Mouse (Mus musculus) forebrain, embryonic 15.5 days (tissue): ENCODE data around the gene Tbc1d20. TPM values are rescaled to one million over a fixed set of nuclear protein-coding genes. Genes with fewer than 3 reads are reported as not detected.

Experiments used
- ATAC-seq: fragments of 200-750 bp; cut with Nextera tagmentation; replicated peaks from 2 replicates; pipeline ENCODE4 v1.8.0; 2017; ENCODE audit warnings: mild to moderate bottlenecking, moderate TSS enrichment, moderate library complexity
- H3K27ac ChIP-seq: fragments of 300-500 bp; sonication (generic); replicated peaks from 2 replicates; pipeline ENCODE4 v1.5.1; 2015; ENCODE audit warnings: mild to moderate bottlenecking, inconsistent platforms
- H3K27me3 ChIP-seq: fragments of 300-500 bp; sonication (generic); 2 replicates; pipeline ENCODE4 v1.6.1; 2015; ENCODE audit warnings: inconsistent platforms
- H3K36me3 ChIP-seq: fragments of 300-500 bp; sonication (generic); 2 replicates; pipeline ENCODE4 v1.6.1; 2015; ENCODE audit warnings: mild to moderate bottlenecking, inconsistent platforms
- H3K4me1 ChIP-seq: fragments of 300-500 bp; sonication (generic); 2 replicates; pipeline ENCODE4 v1.6.1; 2015; ENCODE audit warnings: inconsistent platforms
- H3K4me2 ChIP-seq: fragments of 300-500 bp; sonication (generic); replicated peaks from 2 replicates; pipeline ENCODE4 v1.6.1; 2015; ENCODE audit warnings: mild to moderate bottlenecking, inconsistent platforms
- H3K4me3 ChIP-seq: fragments of 300-500 bp; sonication (generic); 2 replicates; pipeline ENCODE4 v1.5.1; 2015; ENCODE audit warnings: mild to moderate bottlenecking, inconsistent platforms
- H3K9ac ChIP-seq: fragments of 300-500 bp; sonication (generic); replicated peaks from 2 replicates; pipeline ENCODE4 v1.6.1; 2015; ENCODE audit warnings: mild to moderate bottlenecking, inconsistent platforms
- H3K9me3 ChIP-seq: fragments of 300-500 bp; sonication (generic); 2 replicates; pipeline ENCODE4 v1.6.1; 2016; ENCODE audit warnings: inconsistent platforms
- WGBS: fragments of 180-500 bp; shearing (Covaris S2); methylation state at CpG from one replicate; pipeline ENCODE4 v1.1.7; 2015; ENCODE audit warnings: mixed read lengths; 5-methylcytosine and 5-hydroxymethylcytosine counted together
- polyA plus RNA-seq: library from polyadenylated mRNA; unstranded; fragments of >200 nt; fragmentation: Nextera tagmentation; extraction: Ambion mirVana; gene quantifications from 2 replicates; pipeline ENCODE4 v1.2.1, GENCODE M21; 2015

Tbc1d20 gene
- polyA plus RNA-seq, 1 experiment from 2014 or later: 37.9 TPM

DNA sequence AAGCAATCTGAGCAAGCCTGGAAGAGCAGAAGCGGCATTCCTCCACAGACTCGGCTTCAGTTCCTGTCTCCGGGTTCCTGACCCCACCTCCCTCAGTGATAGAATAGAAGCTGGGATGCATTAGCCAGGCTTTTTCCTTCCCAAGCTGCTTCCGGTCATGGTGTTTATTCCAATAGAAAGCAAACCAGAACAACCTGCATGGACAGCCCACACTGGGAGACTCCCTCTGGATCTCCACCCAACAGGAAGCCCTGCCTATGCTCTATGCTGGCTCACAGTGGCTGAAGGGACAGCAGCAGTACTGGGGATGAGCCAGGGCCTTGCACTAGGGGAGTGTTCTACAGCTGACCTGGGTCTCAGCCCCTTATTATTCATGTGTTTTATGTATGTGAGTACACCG lies 34.4 kb downstream of the Tbc1d20 start:
- WGBS: 88% methylated on average over 5 of the region's 5 CpGs
- H3K9me3 ChIP-seq: no peaks in the 10 kb centered on the region
- peaks cover 20% of the 10 kb centered on the region for H3K4me1 ChIP-seq
- H3K27ac ChIP-seq: no peak overlapping the region
- H3K36me3 ChIP-seq: peaks cover 54% of the 10 kb centered on the region
- H3K4me2 ChIP-seq: no peak overlapping the region
- no peak overlapping the region for H3K4me3 ChIP-seq
- no peaks in the 10 kb centered on the region for H3K27me3 ChIP-seq
- H3K9ac ChIP-seq: no peak overlapping the region
- no peak for ATAC-seq

GRCm38 (mm10) chr2:152330858-152331423 lies 37.3 kb downstream of the Tbc1d20 start:
- Histone ChIP-seq H3K27ac (no peak overlapping the region), H3K4me3 (peak overlapping the region; percentile 79), H3K36me3 (peaks cover 25% of the 10 kb centered on the region), H3K4me2 (peak overlapping the region; percentile 71), H3K9ac (no peak overlapping the region; the same call in 1 of the 2 replicates), H3K9me3 (no peaks in the 10 kb centered on the region), H3K4me1 (peaks cover 20% of the 10 kb centered on the region), H3K27me3 (no peaks in the 10 kb centered on the region)
- no peak for ATAC-seq
- 70% methylated on average over 7 of the region's 7 CpGs for WGBS

- H3K27ac ChIP-seq: peak within 1 kb of the TSS; percentile 84
- H3K4me1 ChIP-seq: peaks cover 20% of the 10 kb centered on the region
- under 1% methylated on average over 54 of the region's 54 CpGs for WGBS
- H3K9me3 ChIP-seq: no peaks in the 10 kb centered on the region
- peak within 1 kb of the TSS; percentile 94 for H3K9ac ChIP-seq
- ATAC-seq: peak; percentile 94
- peak within 1 kb of the TSS; percentile 71 for H3K4me2 ChIP-seq
- H3K27me3 ChIP-seq: no peaks in the 10 kb centered on the region
- H3K36me3 ChIP-seq: peaks cover 12% of the 10 kb centered on the region
- peak within 1 kb of the TSS; percentile 79 for H3K4me3 ChIP-seq
Measured at GRCm38 (mm10) chr2:152332101-152332825, 38.6 kb downstream of the Tbc1d20 start, which contains the start of gene Rbck1. Gene Rbck1 (minus strand): TSS chr2:152332653.

GRCm38 (mm10) chr2:152333345-152334006 lies 39.8 kb downstream of the Tbc1d20 start:
- H3K9me3 ChIP-seq: no peaks in the 10 kb centered on the region
- H3K36me3 ChIP-seq: peaks cover 8% of the 10 kb centered on the region; the same call in 1 of the 2 replicates
- H3K4me3 ChIP-seq: no peak overlapping the region
- H3K27me3 ChIP-seq: no peaks in the 10 kb centered on the region
- no peak overlapping the region for H3K27ac ChIP-seq
- H3K4me1 ChIP-seq: peaks cover 20% of the 10 kb centered on the region
- no peak overlapping the region for H3K9ac ChIP-seq
- H3K4me2 ChIP-seq: no peak overlapping the region
- no peak for ATAC-seq
- WGBS: 78% methylated on average over 4 of the region's 4 CpGs

DNA sequence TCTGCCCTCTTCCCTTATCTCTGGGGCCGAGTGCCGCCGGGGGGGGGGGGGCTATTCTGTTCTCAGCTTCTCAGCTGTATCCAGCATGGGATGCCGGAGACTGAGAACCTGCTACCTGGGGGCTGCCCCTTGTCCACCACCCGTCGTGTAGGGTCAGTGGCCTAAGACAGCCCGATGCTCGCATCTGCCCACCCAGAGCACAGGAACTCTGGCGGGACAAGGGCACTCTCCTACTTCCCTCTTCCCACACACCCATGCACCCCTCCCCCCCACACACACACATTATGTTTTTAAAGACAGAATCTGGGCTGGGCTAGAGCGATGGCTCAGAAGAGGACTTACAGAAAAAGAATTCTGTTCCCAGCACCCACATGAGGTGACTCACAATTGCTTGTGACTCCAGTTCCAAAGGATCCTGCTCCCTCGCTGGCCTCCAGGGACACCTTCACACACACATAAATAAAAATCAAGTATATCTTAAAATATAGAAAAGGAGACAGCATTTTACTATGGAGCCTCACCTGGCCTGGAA lies 41.7 kb downstream of the Tbc1d20 start:
- Histone ChIP-seq H3K4me2 (no peak overlapping the region), H3K27ac (no peak overlapping the region), H3K36me3 (no peaks in the 10 kb centered on the region), H3K9ac (no peak overlapping the region), H3K4me1 (peaks cover 14% of the 10 kb centered on the region), H3K27me3 (no peaks in the 10 kb centered on the region), H3K4me3 (no peak overlapping the region), H3K9me3 (no peaks in the 10 kb centered on the region)
- no peak for ATAC-seq
- 60% methylated on average over 10 of the region's 11 CpGs for WGBS

GRCm38 (mm10) chr2:152336856-152337255 lies 43.2 kb downstream of the Tbc1d20 start:
- Histone ChIP-seq H3K9ac (no peak overlapping the region), H3K9me3 (no peaks in the 10 kb centered on the region), H3K36me3 (no peaks in the 10 kb centered on the region), H3K4me3 (no peak overlapping the region), H3K4me1 (no peaks in the 10 kb centered on the region), H3K27ac (no peak overlapping the region), H3K4me2 (no peak overlapping the region), H3K27me3 (no peaks in the 10 kb centered on the region)
- 71% methylated on average over 1 of the region's 1 CpGs for WGBS
- ATAC-seq: no peak

GRCm38 (mm10) chr2:152337591-152338212 lies 44.1 kb downstream of the Tbc1d20 start:
- Histone ChIP-seq H3K27ac (no peak overlapping the region), H3K27me3 (no peaks in the 10 kb centered on the region), H3K9ac (no peak overlapping the region), H3K4me1 (no peaks in the 10 kb centered on the region), H3K36me3 (no peaks in the 10 kb centered on the region), H3K4me3 (no peak overlapping the region), H3K4me2 (no peak overlapping the region), H3K9me3 (no peaks in the 10 kb centered on the region)
- no peak for ATAC-seq
- 87% methylated on average over 11 of the region's 11 CpGs for WGBS

GRCm38 (mm10) chr2:152338319-152338718 lies 44.7 kb downstream of the Tbc1d20 start:
- no peaks in the 10 kb centered on the region for H3K27me3 ChIP-seq
- no peak overlapping the region for H3K4me3 ChIP-seq
- 83% methylated on average over 13 of the region's 13 CpGs for WGBS
- no peak for ATAC-seq
- no peaks in the 10 kb centered on the region for H3K9me3 ChIP-seq
- H3K36me3 ChIP-seq: no peaks in the 10 kb centered on the region
- no peak overlapping the region for H3K9ac ChIP-seq
- no peak overlapping the region for H3K4me2 ChIP-seq
- H3K27ac ChIP-seq: no peak overlapping the region
- peaks cover 3% of the 10 kb centered on the region; the same call in 1 of the 2 replicates for H3K4me1 ChIP-seq

DNA sequence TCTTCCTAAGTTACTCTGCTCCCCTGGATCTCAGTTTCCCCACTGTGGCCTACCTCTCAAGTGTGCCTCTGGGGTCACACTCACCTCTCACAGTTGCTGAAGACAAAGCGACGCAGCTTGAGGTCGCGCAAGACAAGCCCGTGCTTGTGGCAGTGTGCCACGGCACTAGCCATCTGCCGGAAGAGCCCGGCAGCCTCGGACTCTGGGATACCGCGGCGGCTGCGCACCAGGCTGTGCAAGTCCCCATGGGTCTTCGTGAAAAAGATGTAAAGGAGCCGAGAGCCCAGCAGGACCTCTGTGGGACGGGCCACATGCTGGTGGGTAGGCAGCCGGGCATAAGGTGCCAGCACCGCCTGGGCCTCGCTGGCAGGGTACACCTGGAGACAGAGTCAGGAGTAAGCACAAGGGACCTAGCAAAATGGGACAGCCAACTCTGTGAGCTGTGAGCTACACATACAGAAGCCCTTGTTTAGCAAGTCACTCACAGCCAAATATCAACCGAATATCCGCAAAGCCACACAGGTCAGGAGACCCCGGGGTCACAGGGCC lies 46.1 kb downstream of the Tbc1d20 start:
- no peaks in the 10 kb centered on the region for H3K9me3 ChIP-seq
- H3K4me3 ChIP-seq: no peak overlapping the region
- no peak overlapping the region for H3K9ac ChIP-seq
- 86% methylated on average over 22 of the region's 22 CpGs for WGBS
- no peaks in the 10 kb centered on the region for H3K36me3 ChIP-seq
- no peak overlapping the region for H3K27ac ChIP-seq
- ATAC-seq: no peak
- H3K27me3 ChIP-seq: no peaks in the 10 kb centered on the region
- H3K4me2 ChIP-seq: no peak overlapping the region
- H3K4me1 ChIP-seq: peaks cover 15% of the 10 kb centered on the region

- Histone ChIP-seq H3K4me2 (peak within 1 kb of the TSS; percentile 84), H3K4me3 (peak within 1 kb of the TSS; percentile 56), H3K27me3 (0 out of 2 replicates have a peak, but pooled peaks cover 6% of the 10 kb centered on the region), H3K4me1 (peaks cover 15% of the 10 kb centered on the region), H3K9ac (peak within 1 kb of the TSS; percentile 41), H3K27ac (0 out of 2 replicates have a peak within 1 kb of the TSS, but pooled peaks have one; percentile 28), H3K36me3 (no peaks in the 10 kb centered on the region), H3K9me3 (no peaks in the 10 kb centered on the region)
- ATAC-seq: peak; percentile 87
- under 1% methylated on average over 52 of the region's 52 CpGs for WGBS
Measured at GRCm38 (mm10) chr2:152343329-152344213, 49.9 kb downstream of the Tbc1d20 start, which contains the start of gene Trib3. Gene Trib3 (minus strand): TSS chr2:152344032.

DNA sequence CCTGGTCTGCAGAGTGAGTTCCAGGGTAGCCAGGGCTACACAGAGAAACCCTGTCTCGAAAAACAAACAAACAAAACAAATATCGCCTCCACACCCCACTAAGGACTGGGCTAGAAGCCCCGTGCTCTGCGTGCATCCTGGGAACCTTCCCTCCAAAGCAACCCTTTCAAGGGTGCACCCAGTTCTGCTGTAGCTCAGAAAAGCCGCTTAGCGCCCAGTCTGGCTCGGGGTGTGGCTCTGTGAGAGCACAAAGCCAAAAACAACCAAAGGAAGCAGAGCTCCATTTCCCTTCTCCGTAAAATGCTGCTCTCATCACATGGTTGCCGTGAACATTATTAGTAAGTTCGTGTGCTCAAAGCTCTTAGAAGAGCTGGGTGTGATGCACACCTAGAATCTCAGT lies 50.7 kb downstream of the Tbc1d20 start:
- 10% methylated on average over 10 of the region's 10 CpGs for WGBS
- H3K36me3 ChIP-seq: no peaks in the 10 kb centered on the region
- no peaks in the 10 kb centered on the region for H3K9me3 ChIP-seq
- H3K27ac ChIP-seq: no peak overlapping the region
- ATAC-seq: 0 out of 2 replicates have a peak, but pooled peaks have one; percentile 23
- H3K4me3 ChIP-seq: peak overlapping the region; percentile 56
- peak overlapping the region; percentile 41 for H3K9ac ChIP-seq
- 0 out of 2 replicates have a peak, but pooled peaks cover 6% of the 10 kb centered on the region for H3K27me3 ChIP-seq
- H3K4me2 ChIP-seq: peak overlapping the region; percentile 84
- peaks cover 15% of the 10 kb centered on the region for H3K4me1 ChIP-seq
